ENCODE assay signal across 11 mouse cellular contexts in the genomic region with DNA sequence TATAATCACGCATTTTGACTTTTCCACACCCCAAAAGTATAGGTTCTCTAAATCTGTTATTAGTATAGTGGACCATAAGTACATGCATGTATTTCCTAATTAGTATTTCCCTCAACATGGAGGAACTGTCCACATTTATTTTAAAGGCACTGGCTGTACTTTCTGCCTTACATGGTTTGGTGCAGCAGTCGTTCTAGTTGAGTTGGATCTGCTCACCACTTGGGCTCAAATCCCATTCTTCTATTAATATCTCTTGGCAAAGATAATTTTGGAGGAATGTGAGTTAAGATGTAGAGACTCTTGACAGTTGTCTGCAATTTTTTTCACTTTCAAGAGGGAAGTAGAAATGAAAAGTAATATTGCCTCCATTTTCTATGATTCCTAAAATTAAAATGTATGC.
DNase-seq lines count a peak whose midpoint lies in the region; ATAC-seq and TF ChIP-seq lines count a peak whose summit lies in the region.
"Had no signal": no experiment of that assay in that cellular context is flagged by ENCODE, and none has a peak within 500 bp of the region (broad histone marks: within the 10 kb centered on the region; RNA-seq: fewer than 3 reads in every experiment).

No protein-coding gene starts in this region.

- H3K4me1 ChIP-seq in forebrain, embryonic 11.5 days (replicated peaks; ENCODE audit: control insufficient read depth, insufficient read depth, low read length), result peaks cover 2% of the 10 kb centered on the region; the same call in 1 of the 2 replicates
- peaks cover 31% of the 10 kb centered on the region for H3K4me1 ChIP-seq in forebrain, embryonic 12.5 days
- H3K4me1 ChIP-seq in kidney, adult 2 months (ENCODE audit: control insufficient read depth, insufficient read depth, low read length), result no peaks in the 10 kb centered on the region
- H3K4me1 ChIP-seq in kidney, embryonic 16.5 days (ENCODE audit: insufficient read depth, low read length), result peaks cover 5% of the 10 kb centered on the region
- H3K4me1 ChIP-seq in heart, embryonic 15.5 days (replicated peaks), result peaks cover 17% of the 10 kb centered on the region
- peaks cover 8% of the 10 kb centered on the region; the same call in 1 of the 2 replicates for H3K4me1 ChIP-seq in kidney, embryonic 15.5 days

- H3K4me3 ChIP-seq in forebrain, embryonic 11.5 days (ENCODE audit: low read depth, low read length), result no peak overlapping the region
- H3K4me3 ChIP-seq in forebrain, embryonic 12.5 days (replicated peaks), result no peak overlapping the region
- H3K4me3 ChIP-seq in kidney, adult 2 months (ENCODE audit: insufficient read depth, low read depth, low read length), result no peak overlapping the region
- no peak overlapping the region for H3K4me3 ChIP-seq in kidney, embryonic 16.5 days (ENCODE audit: low read length)
- no peak overlapping the region for H3K4me3 ChIP-seq in heart, embryonic 15.5 days
- no peak overlapping the region for H3K4me3 ChIP-seq in kidney, embryonic 15.5 days (replicated peaks)

- no peak for TF ChIP-seq CTCF in kidney, adult 2 months (conservative IDR thresholded peaks at IDR 0.05; ENCODE audit: insufficient read depth, insufficient read length, low read depth, low read length)

- 89% methylated on average over 2 of the region's 2 CpGs for WGBS in forebrain, embryonic 11.5 days
- 90% methylated on average over 2 of the region's 2 CpGs for WGBS in forebrain, embryonic 12.5 days
- 70% methylated on average over 2 of the region's 2 CpGs for WGBS in kidney, adult 2 months
- 78% methylated on average over 2 of the region's 2 CpGs for WGBS in kidney, embryonic 16.5 days
- WGBS in heart, embryonic 15.5 days, result 58% methylated on average over 2 of the region's 2 CpGs
- 82% methylated on average over 2 of the region's 2 CpGs for WGBS in kidney, embryonic 15.5 days

- H3K9me3 ChIP-seq in forebrain, embryonic 11.5 days (ENCODE audit: control insufficient read depth, low read length), result no peaks in the 10 kb centered on the region
- no peaks in the 10 kb centered on the region for H3K9me3 ChIP-seq in forebrain, embryonic 12.5 days
- no peaks in the 10 kb centered on the region for H3K9me3 ChIP-seq in kidney, embryonic 16.5 days (ENCODE audit: low read length)
- no peaks in the 10 kb centered on the region for H3K9me3 ChIP-seq in heart, embryonic 15.5 days (replicated peaks)
- no peaks in the 10 kb centered on the region for H3K9me3 ChIP-seq in kidney, embryonic 15.5 days (replicated peaks)

- DNase-seq in forebrain, embryonic 11.5 days (ENCODE audit: low spot score), result no peak
- peak; percentile 25 for DNase-seq in kidney, adult 2 months
- DNase-seq in adipocyte (ENCODE audit: low spot score), result peak; percentile 69
- DNase-seq in embryo, embryonic 9.5 days (ENCODE audit: extremely low spot score), result no peak
- DNase-seq: left cerebral cortex, postnatal 4 days had no signal

- no peak for ATAC-seq in forebrain, embryonic 11.5 days (replicated peaks; ENCODE audit: low FRiP score)
- ATAC-seq in forebrain, embryonic 12.5 days (ENCODE audit: low FRiP score), result no peak
- no peak for ATAC-seq in kidney, embryonic 16.5 days (ENCODE audit: low FRiP score, low TSS enrichment)
- no peak for ATAC-seq in heart, embryonic 15.5 days (replicated peaks; ENCODE audit: insufficient number of reproducible peaks, insufficient read depth, low FRiP score, low read depth)
- no peak for ATAC-seq in kidney, embryonic 15.5 days (replicated peaks; ENCODE audit: low FRiP score)

- no peaks in the 10 kb centered on the region for H3K36me3 ChIP-seq in forebrain, embryonic 11.5 days (ENCODE audit: control insufficient read depth, insufficient read depth, low read length)
- no peaks in the 10 kb centered on the region for H3K36me3 ChIP-seq in forebrain, embryonic 12.5 days (replicated peaks)
- H3K36me3 ChIP-seq in kidney, adult 2 months (ENCODE audit: control insufficient read depth, insufficient read depth, low read length), result no peaks in the 10 kb centered on the region
- H3K36me3 ChIP-seq in kidney, embryonic 16.5 days (ENCODE audit: insufficient read depth, low read length), result no peaks in the 10 kb centered on the region
- H3K36me3 ChIP-seq in heart, embryonic 15.5 days, result no peaks in the 10 kb centered on the region
- H3K36me3 ChIP-seq in kidney, embryonic 15.5 days, result no peaks in the 10 kb centered on the region

- H3K27ac ChIP-seq in forebrain, embryonic 11.5 days (ENCODE audit: low read depth, low read length), result peak overlapping the region; percentile 85; the same call in 1 of the 2 replicates
- H3K27ac ChIP-seq in forebrain, embryonic 12.5 days, result no peak overlapping the region
- no peak overlapping the region for H3K27ac ChIP-seq in kidney, adult 2 months (ENCODE audit: insufficient read depth, low read depth, low read length)
- H3K27ac ChIP-seq in kidney, embryonic 16.5 days (ENCODE audit: low read length), result no peak overlapping the region
- H3K27ac ChIP-seq in heart, embryonic 15.5 days, result peak overlapping the region; percentile 67
- no peak overlapping the region for H3K27ac ChIP-seq in kidney, embryonic 15.5 days
- H3K27ac ChIP-seq: liver, embryonic 14.5 days had no signal

- H3K4me2 ChIP-seq in forebrain, embryonic 11.5 days (ENCODE audit: low read depth, low read length, severe bottlenecking), result no peak overlapping the region
- no peak overlapping the region for H3K4me2 ChIP-seq in forebrain, embryonic 12.5 days
- H3K4me2 ChIP-seq in kidney, embryonic 16.5 days (replicated peaks; ENCODE audit: low read depth, low read length), result no peak overlapping the region
- no peak overlapping the region for H3K4me2 ChIP-seq in heart, embryonic 15.5 days
- H3K4me2 ChIP-seq in kidney, embryonic 15.5 days, result no peak overlapping the region
- H3K4me2 ChIP-seq: midbrain, embryonic 11.5 days had no signal

- H3K27me3 ChIP-seq in forebrain, embryonic 11.5 days (ENCODE audit: control insufficient read depth, insufficient read depth, low read length), result no peaks in the 10 kb centered on the region
- no peaks in the 10 kb centered on the region for H3K27me3 ChIP-seq in forebrain, embryonic 12.5 days
- H3K27me3 ChIP-seq in kidney, adult 2 months (replicated peaks; ENCODE audit: control insufficient read depth, insufficient read depth, low read length), result no peaks in the 10 kb centered on the region
- no peaks in the 10 kb centered on the region for H3K27me3 ChIP-seq in kidney, embryonic 16.5 days (ENCODE audit: insufficient read depth, low read length)
- H3K27me3 ChIP-seq in heart, embryonic 15.5 days, result no peaks in the 10 kb centered on the region
- no peaks in the 10 kb centered on the region for H3K27me3 ChIP-seq in kidney, embryonic 15.5 days

- TF ChIP-seq POLR2A in kidney, adult 2 months (IDR thresholded peaks at IDR 0.05; ENCODE audit: low read depth, low read length), result no peak

- H3K9ac ChIP-seq in forebrain, embryonic 11.5 days (ENCODE audit: low read length), result no peak overlapping the region
- H3K9ac ChIP-seq in forebrain, embryonic 12.5 days, result no peak overlapping the region
- no peak overlapping the region for H3K9ac ChIP-seq in kidney, embryonic 16.5 days (replicated peaks; ENCODE audit: low read length)
- H3K9ac ChIP-seq in heart, embryonic 15.5 days, result no peak overlapping the region
- no peak overlapping the region for H3K9ac ChIP-seq in kidney, embryonic 15.5 days
- H3K9ac ChIP-seq: liver, embryonic 14.5 days had no signal

Comparison
In these comparisons a context has a peak if more than half of its experiments do, and no peak if none do; other contexts are left out.
1. H3K27ac ChIP-seq: peak in forebrain, embryonic 11.5 days (single experiment) and heart, embryonic 15.5 days (single experiment); none in forebrain, embryonic 12.5 days (single experiment), kidney, adult 2 months (single experiment), kidney, embryonic 16.5 days (single experiment) and kidney, embryonic 15.5 days (single experiment).
2. DNase-seq: peak in kidney, adult 2 months (single experiment) and adipocyte (single experiment); none in forebrain, embryonic 11.5 days (single experiment) and embryo, embryonic 9.5 days (single experiment).